Mouse (Mus musculus): Measurements from ENCODE around the gene Crocc. TPM values are rescaled to one million over a fixed set of nuclear protein-coding genes. Genes with fewer than 3 reads are reported as not detected.
A peak's percentile ranks its signal among the peaks of the same experiment; 100 is the strongest.

Crocc gene
- polyA plus RNA-seq, 1 experiment from 2014 or later, result 5.1 TPM

- H3K4me1 ChIP-seq (ENCODE audit: control insufficient read depth, insufficient read depth, low read length), result no peaks in the 10 kb centered on the region
- H3K4me3 ChIP-seq (ENCODE audit: low read depth, low read length), result no peak overlapping the region
- no peak overlapping the region for H3K27ac ChIP-seq (replicated peaks; ENCODE audit: low read depth, low read length)
- DNase-seq (ENCODE audit: low spot score), result no peak
- no peak overlapping the region for H3K4me2 ChIP-seq (ENCODE audit: low read depth, low read length)
- WGBS, result 87% methylated on average over 8 of the region's 8 CpGs
- no peak overlapping the region for H3K9ac ChIP-seq (ENCODE audit: low read depth, low read length)
- ATAC-seq (ENCODE audit: low read depth), result no peak
- H3K27me3 ChIP-seq (replicated peaks; ENCODE audit: control insufficient read depth, insufficient read depth, low read length), result no peaks in the 10 kb centered on the region
- H3K36me3 ChIP-seq (ENCODE audit: control insufficient read depth, insufficient read depth, low read length), result peaks cover 61% of the 10 kb centered on the region
- H3K9me3 ChIP-seq (ENCODE audit: control insufficient read depth, low read length), result no peaks in the 10 kb centered on the region
Observed at GRCm38 (mm10) chr4:140993846-140994245, 66.5 kb downstream of the Crocc start.

- Histone ChIP-seq H3K4me2 (ENCODE audit: low read depth, low read length) (no peak overlapping the region), H3K27me3 (replicated peaks; ENCODE audit: control insufficient read depth, insufficient read depth, low read length) (no peaks in the 10 kb centered on the region), H3K4me1 (ENCODE audit: control insufficient read depth, insufficient read depth, low read length) (peaks cover 6% of the 10 kb centered on the region), H3K4me3 (ENCODE audit: low read depth, low read length) (no peak overlapping the region), H3K9ac (ENCODE audit: low read depth, low read length) (no peak overlapping the region), H3K36me3 (ENCODE audit: control insufficient read depth, insufficient read depth, low read length) (peaks cover 47% of the 10 kb centered on the region), H3K27ac (replicated peaks; ENCODE audit: low read depth, low read length) (no peak overlapping the region), H3K9me3 (ENCODE audit: control insufficient read depth, low read length) (no peaks in the 10 kb centered on the region)
- 84% methylated on average over 20 of the region's 20 CpGs for WGBS
- no peak for DNase-seq (ENCODE audit: low spot score)
- ATAC-seq (ENCODE audit: low read depth), result no peak
Observed at GRCm38 (mm10) chr4:140992215-140992614, 68.1 kb downstream of the Crocc start.

- DNase-seq (ENCODE audit: low spot score), result no peak
- ATAC-seq (ENCODE audit: low read depth), result no peak
Observed at GRCm38 (mm10) chr4:140989447-140989846, 70.9 kb downstream of the Crocc start.

GRCm38 (mm10) chr4:140988706-140989290 is 71.6 kb downstream of the Crocc start:
- no peak overlapping the region for H3K4me3 ChIP-seq (ENCODE audit: low read depth, low read length)
- H3K27me3 ChIP-seq (replicated peaks; ENCODE audit: control insufficient read depth, insufficient read depth, low read length), result no peaks in the 10 kb centered on the region
- no peak for ATAC-seq (ENCODE audit: low read depth)
- peaks cover 13% of the 10 kb centered on the region for H3K36me3 ChIP-seq (ENCODE audit: control insufficient read depth, insufficient read depth, low read length)
- no peaks in the 10 kb centered on the region for H3K9me3 ChIP-seq (ENCODE audit: control insufficient read depth, low read length)
- no peak for DNase-seq (ENCODE audit: low spot score)
- 62% methylated on average over 7 of the region's 7 CpGs for WGBS
- 0 out of 2 replicates have a peak overlapping the region, but pooled peaks have one; percentile 12 for H3K4me2 ChIP-seq (ENCODE audit: low read depth, low read length)
- H3K9ac ChIP-seq (ENCODE audit: low read depth, low read length), result 0 out of 2 replicates have a peak overlapping the region, but pooled peaks have one; percentile 8
- no peak overlapping the region for H3K27ac ChIP-seq (replicated peaks; ENCODE audit: low read depth, low read length)
- H3K4me1 ChIP-seq (ENCODE audit: control insufficient read depth, insufficient read depth, low read length), result peaks cover 7% of the 10 kb centered on the region

More at GRCm38 (mm10) chr4:140989447-140989846, 70.9 kb downstream of the Crocc start:
- H3K9ac ChIP-seq (ENCODE audit: low read depth, low read length), result no peak overlapping the region
- H3K36me3 ChIP-seq (ENCODE audit: control insufficient read depth, insufficient read depth, low read length), result peaks cover 19% of the 10 kb centered on the region
- WGBS, result 87% methylated on average over 14 of the region's 14 CpGs
- no peaks in the 10 kb centered on the region for H3K27me3 ChIP-seq (replicated peaks; ENCODE audit: control insufficient read depth, insufficient read depth, low read length)
- H3K4me2 ChIP-seq (ENCODE audit: low read depth, low read length), result no peak overlapping the region
- no peak overlapping the region for H3K27ac ChIP-seq (replicated peaks; ENCODE audit: low read depth, low read length)
- no peak overlapping the region for H3K4me3 ChIP-seq (ENCODE audit: low read depth, low read length)
- H3K9me3 ChIP-seq (ENCODE audit: control insufficient read depth, low read length), result no peaks in the 10 kb centered on the region
- peaks cover 7% of the 10 kb centered on the region for H3K4me1 ChIP-seq (ENCODE audit: control insufficient read depth, insufficient read depth, low read length)

GRCm38 (mm10) chr4:140987476-140987875 is 72.9 kb downstream of the Crocc start:
- no peaks in the 10 kb centered on the region for H3K9me3 ChIP-seq (ENCODE audit: control insufficient read depth, low read length)
- ATAC-seq (ENCODE audit: low read depth), result no peak
- peak overlapping the region; percentile 87 for H3K4me2 ChIP-seq (ENCODE audit: low read depth, low read length)
- 26% methylated on average over 7 of the region's 7 CpGs for WGBS
- H3K9ac ChIP-seq (ENCODE audit: low read depth, low read length), result peak overlapping the region; percentile 85
- peak overlapping the region; percentile 95 for H3K4me3 ChIP-seq (ENCODE audit: low read depth, low read length)
- H3K27ac ChIP-seq (replicated peaks; ENCODE audit: low read depth, low read length), result no peak overlapping the region
- peaks cover 17% of the 10 kb centered on the region for H3K4me1 ChIP-seq (ENCODE audit: control insufficient read depth, insufficient read depth, low read length)
- no peak for DNase-seq (ENCODE audit: low spot score)
- peaks cover 2% of the 10 kb centered on the region for H3K36me3 ChIP-seq (ENCODE audit: control insufficient read depth, insufficient read depth, low read length)
- no peaks in the 10 kb centered on the region for H3K27me3 ChIP-seq (replicated peaks; ENCODE audit: control insufficient read depth, insufficient read depth, low read length)

GRCm38 (mm10) chr4:140986711-140987395 is 73.5 kb downstream of the Crocc start, which contains the start of gene Atp13a2:
TSS of gene Atp13a2 (plus strand) at chr4:140986873.
- under 1% methylated on average over 56 of the region's 58 CpGs for WGBS
- DNase-seq (ENCODE audit: low spot score) (peak; percentile 92), ATAC-seq (ENCODE audit: low read depth) (peak; percentile 88)
- Histone ChIP-seq H3K27ac (replicated peaks; ENCODE audit: low read depth, low read length) (no peak within 1 kb of the TSS), H3K4me2 (ENCODE audit: low read depth, low read length) (peak within 1 kb of the TSS; percentile 87), H3K27me3 (replicated peaks; ENCODE audit: control insufficient read depth, insufficient read depth, low read length) (no peaks in the 10 kb centered on the region), H3K4me1 (ENCODE audit: control insufficient read depth, insufficient read depth, low read length) (peaks cover 17% of the 10 kb centered on the region), H3K36me3 (ENCODE audit: control insufficient read depth, insufficient read depth, low read length) (no peaks in the 10 kb centered on the region), H3K9ac (ENCODE audit: low read depth, low read length) (peak within 1 kb of the TSS; percentile 85), H3K9me3 (ENCODE audit: control insufficient read depth, low read length) (no peaks in the 10 kb centered on the region), H3K4me3 (ENCODE audit: low read depth, low read length) (peak within 1 kb of the TSS; percentile 95)

GRCm38 (mm10) chr4:140986024-140986710 is 74.2 kb downstream of the Crocc start:
- Histone ChIP-seq H3K27ac (replicated peaks; ENCODE audit: low read depth, low read length) (no peak overlapping the region), H3K27me3 (replicated peaks; ENCODE audit: control insufficient read depth, insufficient read depth, low read length) (no peaks in the 10 kb centered on the region), H3K9me3 (ENCODE audit: control insufficient read depth, low read length) (0 out of 2 replicates have a peak, but pooled peaks cover 3% of the 10 kb centered on the region), H3K4me3 (ENCODE audit: low read depth, low read length) (peak overlapping the region; percentile 95), H3K9ac (ENCODE audit: low read depth, low read length) (peak overlapping the region; percentile 85), H3K4me1 (ENCODE audit: control insufficient read depth, insufficient read depth, low read length) (peaks cover 17% of the 10 kb centered on the region), H3K36me3 (ENCODE audit: control insufficient read depth, insufficient read depth, low read length) (no peaks in the 10 kb centered on the region), H3K4me2 (ENCODE audit: low read depth, low read length) (peak overlapping the region; percentile 87)
- 26% methylated on average over 15 of the region's 15 CpGs for WGBS
- no peak for DNase-seq (ENCODE audit: low spot score)
- peak; percentile 16; the same call in 1 of the 2 replicates for ATAC-seq (ENCODE audit: low read depth)

- ATAC-seq (ENCODE audit: low read depth), result no peak
Observed at GRCm38 (mm10) chr4:140984544-140984943, 75.8 kb downstream of the Crocc start.

More at GRCm38 (mm10) chr4:140984544-140984943, 75.8 kb downstream of the Crocc start:
- H3K4me3 ChIP-seq (ENCODE audit: low read depth, low read length), result no peak overlapping the region
- DNase-seq (ENCODE audit: low spot score), result no peak
- H3K9me3 ChIP-seq (ENCODE audit: control insufficient read depth, low read length), result 0 out of 2 replicates have a peak, but pooled peaks cover 3% of the 10 kb centered on the region
- H3K27ac ChIP-seq (replicated peaks; ENCODE audit: low read depth, low read length), result no peak overlapping the region
- H3K36me3 ChIP-seq (ENCODE audit: control insufficient read depth, insufficient read depth, low read length), result peaks cover 10% of the 10 kb centered on the region; the same call in 1 of the 2 replicates
- no peak overlapping the region for H3K9ac ChIP-seq (ENCODE audit: low read depth, low read length)
- H3K4me1 ChIP-seq (ENCODE audit: control insufficient read depth, insufficient read depth, low read length), result peaks cover 17% of the 10 kb centered on the region
- no peaks in the 10 kb centered on the region for H3K27me3 ChIP-seq (replicated peaks; ENCODE audit: control insufficient read depth, insufficient read depth, low read length)
- 82% methylated on average over 6 of the region's 6 CpGs for WGBS
- H3K4me2 ChIP-seq (ENCODE audit: low read depth, low read length), result no peak overlapping the region
